Mouse (Mus musculus) stomach, postnatal 0 days (tissue): ENCODE data around the gene Zfp286.

Experiments used
- CTCF ChIP-seq: IDR thresholded peaks from 2 replicates; pipeline ENCODE4 v1.5.1; 2016; ENCODE audit warnings: antibody characterized with exemption, low read depth, mild to moderate bottlenecking, moderate library complexity
- EP300 ChIP-seq: optimal IDR thresholded peaks from 2 replicates; pipeline ENCODE3; 2016; ENCODE audit warnings: antibody characterized with exemption

- TF ChIP-seq CTCF (no peak), EP300 (no peak)
Observed at GRCm38 (mm10) chr11:62748062-62748461, 41.2 kb downstream of the Zfp286 start.
